Mouse (Mus musculus) midbrain, embryonic 10.5 days (tissue): Measurements from ENCODE around the gene Cdk19. TPM values are rescaled to one million over a fixed set of nuclear protein-coding genes. Genes with fewer than 3 reads are reported as not detected.

Source experiments
- DNase-seq: peaks from one replicate; pipeline ENCODE4 v3.0.0-alpha.2; 2017; ENCODE audit warnings: low spot score
- H3K27ac ChIP-seq: fragments of 300-500 bp; sonication (generic); replicated peaks from 2 replicates; pipeline ENCODE4 v1.5.1; 2016; ENCODE audit warnings: mild to moderate bottlenecking
- H3K27me3 ChIP-seq: fragments of 300-500 bp; sonication (generic); 2 replicates; pipeline ENCODE4 v1.6.1; 2016; ENCODE audit warnings: low read depth, mild to moderate bottlenecking; ENCODE audit not compliant: poor library complexity, severe bottlenecking
- H3K36me3 ChIP-seq: fragments of 300-500 bp; sonication (generic); 2 replicates; pipeline ENCODE4 v1.6.1; 2016; ENCODE audit warnings: mild to moderate bottlenecking, moderate library complexity
- H3K4me1 ChIP-seq: fragments of 300-500 bp; sonication (generic); 2 replicates; pipeline ENCODE4 v1.6.1; 2016
- H3K4me3 ChIP-seq: fragments of 300-500 bp; sonication (generic); 2 replicates; pipeline ENCODE4 v1.5.1; 2016; ENCODE audit warnings: mild to moderate bottlenecking, moderate library complexity
- H3K9me3 ChIP-seq: fragments of 300-500 bp; sonication (generic); replicated peaks from 2 replicates; pipeline ENCODE4 v1.6.1; 2016; ENCODE audit warnings: mild to moderate bottlenecking
- WGBS: fragments of 180-500 bp; shearing (Covaris S2); methylation state at CpG from one replicate; pipeline ENCODE4 v1.1.7; 2016; 5-methylcytosine and 5-hydroxymethylcytosine counted together
- polyA plus RNA-seq: library from polyadenylated mRNA; unstranded; fragments of >200 nt; fragmentation: Nextera tagmentation; extraction: Ambion mirVana; gene quantifications from 2 replicates; pipeline ENCODE4 v1.2.1, GENCODE M21; 2016

Gene Cdk19
- polyA plus RNA-seq, 1 experiment from 2014 or later = 4.1 TPM

DNA sequence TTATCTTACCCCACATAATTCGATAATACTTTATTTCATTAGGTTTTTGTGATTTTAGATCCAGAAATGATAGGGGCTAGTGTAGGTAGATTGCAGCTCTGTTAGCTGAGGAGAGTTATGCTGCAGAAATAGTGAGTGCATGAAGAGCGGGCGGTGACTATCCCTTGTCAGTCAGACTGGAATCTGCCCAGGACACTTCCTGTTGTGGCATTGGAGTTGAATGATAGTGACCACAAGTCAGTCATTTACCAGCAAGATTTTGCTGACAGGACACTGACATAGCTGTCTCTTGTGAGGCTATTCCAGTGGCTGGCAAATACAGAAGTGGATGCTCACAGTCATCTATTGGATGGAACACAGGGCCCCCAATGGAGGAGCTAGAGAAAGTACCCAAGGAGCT is 97.8 kb downstream of the Cdk19 start:
- DNase-seq = no peak
- Histone ChIP-seq H3K27ac (no peak overlapping the region), H3K36me3 (peaks cover 9% of the 10 kb centered on the region), H3K9me3 (no peaks in the 10 kb centered on the region), H3K4me1 (peaks cover 11% of the 10 kb centered on the region), H3K4me3 (no peak overlapping the region), H3K27me3 (no peaks in the 10 kb centered on the region)
- 95% methylated on average over 3 of the region's 3 CpGs for WGBS

- no peak for DNase-seq
- Histone ChIP-seq H3K36me3 (peaks cover 15% of the 10 kb centered on the region), H3K9me3 (no peaks in the 10 kb centered on the region), H3K27ac (no peak overlapping the region), H3K27me3 (no peaks in the 10 kb centered on the region), H3K4me1 (peaks cover 44% of the 10 kb centered on the region), H3K4me3 (no peak overlapping the region)
- WGBS = 80% methylated on average over 10 of the region's 10 CpGs
Measured at GRCm38 (mm10) chr10:40440740-40441139, 101.4 kb downstream of the Cdk19 start.

DNA sequence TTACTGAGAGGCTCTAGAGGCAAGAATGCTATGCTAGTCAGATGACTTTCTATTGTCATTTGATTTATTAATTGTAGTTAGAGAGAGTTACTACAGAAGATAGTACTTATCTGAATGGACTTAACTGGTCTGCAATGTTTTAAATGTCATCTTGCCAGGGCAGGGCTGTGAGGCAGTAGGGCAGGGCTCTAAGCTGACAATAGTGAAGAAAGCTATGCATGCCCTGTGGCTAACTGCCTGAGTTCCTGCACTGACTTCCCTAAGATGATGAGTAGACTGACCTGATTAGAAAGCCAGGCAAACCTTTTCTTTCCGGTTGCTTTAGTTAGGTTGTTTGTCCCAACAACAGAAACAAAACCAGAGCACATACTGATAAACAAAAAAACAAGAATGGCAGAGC is 102.7 kb downstream of the Cdk19 start:
- DNase-seq = no peak
- Histone ChIP-seq H3K4me3 (no peak overlapping the region), H3K36me3 (peaks cover 15% of the 10 kb centered on the region), H3K9me3 (no peaks in the 10 kb centered on the region), H3K4me1 (peaks cover 56% of the 10 kb centered on the region), H3K27ac (no peak overlapping the region), H3K27me3 (no peaks in the 10 kb centered on the region)
- WGBS = 62% methylated on average over 1 of the region's 1 CpGs

- DNase-seq = peak; percentile 22
- WGBS = 21% methylated on average over 7 of the region's 7 CpGs
- peak overlapping the region; percentile 4; the same call in 1 of the 2 replicates for H3K4me3 ChIP-seq
- H3K9me3 ChIP-seq = no peaks in the 10 kb centered on the region
- no peaks in the 10 kb centered on the region for H3K27me3 ChIP-seq
- H3K27ac ChIP-seq = peak overlapping the region; percentile 24; the same call in 1 of the 2 replicates
- peaks cover 10% of the 10 kb centered on the region for H3K36me3 ChIP-seq
- peaks cover 67% of the 10 kb centered on the region for H3K4me1 ChIP-seq
Measured at GRCm38 (mm10) chr10:40443371-40443770, 104.0 kb downstream of the Cdk19 start.

DNA sequence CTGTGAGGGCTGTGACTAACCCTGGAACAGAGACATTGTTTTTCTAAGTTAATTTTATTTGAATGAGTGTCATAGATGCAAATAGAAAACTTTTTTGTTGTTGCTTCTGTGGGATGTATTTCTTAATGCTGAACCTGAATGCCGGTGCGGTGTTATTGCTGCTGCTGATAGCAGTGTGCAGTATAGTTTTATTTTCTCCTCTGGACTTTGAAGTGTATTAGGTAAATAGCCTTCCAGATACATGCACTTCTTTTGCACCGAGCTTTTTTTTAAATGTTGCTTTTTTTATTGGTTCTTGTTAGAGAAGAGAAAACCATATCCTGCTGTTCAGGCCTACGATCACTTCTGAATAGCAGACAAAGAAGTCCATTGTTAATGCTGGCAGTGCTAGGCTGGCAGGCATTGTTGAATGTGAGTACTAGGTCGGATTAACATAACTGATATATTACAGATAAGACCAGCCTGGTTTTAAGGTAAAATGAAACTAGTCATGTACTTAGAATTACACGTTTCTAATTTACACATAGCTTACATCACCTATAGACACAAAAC is 104.5 kb downstream of the Cdk19 start:
- Histone ChIP-seq H3K4me3 (peak overlapping the region; percentile 4; the same call in 1 of the 2 replicates), H3K4me1 (peaks cover 67% of the 10 kb centered on the region), H3K36me3 (peaks cover 7% of the 10 kb centered on the region; the same call in 1 of the 2 replicates), H3K9me3 (no peaks in the 10 kb centered on the region), H3K27ac (peak overlapping the region; percentile 24; the same call in 1 of the 2 replicates), H3K27me3 (no peaks in the 10 kb centered on the region)
- DNase-seq = no peak
- 37% methylated on average over 6 of the region's 6 CpGs for WGBS

- no peaks in the 10 kb centered on the region for H3K27me3 ChIP-seq
- DNase-seq = no peak
- H3K36me3 ChIP-seq = peaks cover 7% of the 10 kb centered on the region; the same call in 1 of the 2 replicates
- H3K4me1 ChIP-seq = peaks cover 67% of the 10 kb centered on the region
- WGBS = 92% methylated on average over 4 of the region's 4 CpGs
- no peaks in the 10 kb centered on the region for H3K9me3 ChIP-seq
- no peak overlapping the region for H3K27ac ChIP-seq
- H3K4me3 ChIP-seq = no peak overlapping the region
Measured at GRCm38 (mm10) chr10:40444586-40444985, 105.2 kb downstream of the Cdk19 start.

DNA sequence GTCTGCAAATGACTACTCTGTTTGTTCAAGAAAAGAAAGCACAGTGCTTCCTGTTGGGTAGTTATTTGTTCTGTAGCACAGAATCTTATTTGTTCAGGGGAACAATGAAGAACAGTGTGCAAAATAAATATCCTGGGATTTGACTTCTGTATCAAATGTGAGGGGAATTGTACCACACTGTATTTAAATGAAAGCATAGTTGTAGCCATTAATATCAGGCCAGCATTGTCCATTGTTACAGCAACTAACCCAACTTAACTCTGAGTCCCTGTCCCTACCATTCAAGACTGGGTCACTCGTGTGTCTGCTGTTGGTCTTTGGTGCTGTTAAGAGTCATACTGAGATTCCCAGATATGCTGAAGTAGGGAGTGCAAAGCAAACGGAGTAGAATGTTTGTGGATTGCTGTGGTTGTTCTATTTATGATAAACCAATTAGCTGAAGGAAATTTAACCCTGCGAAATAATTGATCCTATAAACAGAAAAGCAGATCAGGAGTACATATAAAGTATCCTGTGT is 106.8 kb downstream of the Cdk19 start:
- WGBS = 66% methylated on average over 3 of the region's 3 CpGs
- Histone ChIP-seq H3K36me3 (peaks cover 7% of the 10 kb centered on the region; the same call in 1 of the 2 replicates), H3K27ac (no peak overlapping the region), H3K27me3 (no peaks in the 10 kb centered on the region), H3K9me3 (no peaks in the 10 kb centered on the region), H3K4me3 (no peak overlapping the region), H3K4me1 (peaks cover 62% of the 10 kb centered on the region)
- DNase-seq = no peak

DNA sequence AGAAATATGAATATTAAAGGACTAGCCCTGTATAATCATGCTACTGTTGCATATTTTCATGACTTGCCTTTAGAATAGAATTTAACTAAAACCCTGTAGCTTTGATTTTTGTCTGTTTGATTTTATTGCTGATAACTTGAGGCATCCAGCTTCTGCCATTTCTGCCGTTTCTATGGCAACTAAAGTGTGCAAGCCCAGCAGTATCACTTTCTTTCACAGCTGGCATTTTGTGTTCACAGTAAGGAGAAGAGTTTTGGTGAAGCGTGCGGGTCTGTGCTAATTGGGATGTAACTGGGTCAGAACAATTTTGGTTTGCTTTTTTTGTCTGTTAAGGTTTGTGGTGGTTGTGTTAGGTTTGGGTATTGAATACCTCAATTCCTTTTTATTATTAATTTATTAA is 107.3 kb downstream of the Cdk19 start:
- H3K27me3 ChIP-seq = no peaks in the 10 kb centered on the region
- H3K4me3 ChIP-seq = no peak overlapping the region
- WGBS = 57% methylated on average over 3 of the region's 3 CpGs
- H3K4me1 ChIP-seq = peaks cover 61% of the 10 kb centered on the region
- H3K9me3 ChIP-seq = no peaks in the 10 kb centered on the region
- H3K36me3 ChIP-seq = peaks cover 7% of the 10 kb centered on the region; the same call in 1 of the 2 replicates
- no peak for DNase-seq
- H3K27ac ChIP-seq = no peak overlapping the region

- DNase-seq = no peak
- Histone ChIP-seq H3K4me3 (no peak overlapping the region), H3K4me1 (peaks cover 63% of the 10 kb centered on the region), H3K27ac (no peak overlapping the region; the same call in 1 of the 2 replicates), H3K36me3 (peaks cover 6% of the 10 kb centered on the region; the same call in 1 of the 2 replicates), H3K27me3 (no peaks in the 10 kb centered on the region), H3K9me3 (no peaks in the 10 kb centered on the region)
- 72% methylated on average over 3 of the region's 3 CpGs for WGBS
Measured at GRCm38 (mm10) chr10:40447295-40447694, 107.9 kb downstream of the Cdk19 start.

GRCm38 (mm10) chr10:40447921-40448320 is 108.6 kb downstream of the Cdk19 start:
- H3K4me3 ChIP-seq = no peak overlapping the region
- H3K36me3 ChIP-seq = no peaks in the 10 kb centered on the region
- DNase-seq = no peak
- H3K4me1 ChIP-seq = peaks cover 57% of the 10 kb centered on the region
- H3K27me3 ChIP-seq = no peaks in the 10 kb centered on the region
- H3K9me3 ChIP-seq = no peaks in the 10 kb centered on the region
- WGBS = 70% methylated on average over 5 of the region's 5 CpGs
- no peak overlapping the region for H3K27ac ChIP-seq

- Histone ChIP-seq H3K4me3 (no peak overlapping the region), H3K27me3 (no peaks in the 10 kb centered on the region), H3K36me3 (no peaks in the 10 kb centered on the region), H3K4me1 (peaks cover 52% of the 10 kb centered on the region), H3K9me3 (no peaks in the 10 kb centered on the region), H3K27ac (no peak overlapping the region)
- DNase-seq = no peak
- 88% methylated on average over 3 of the region's 3 CpGs for WGBS
Measured at GRCm38 (mm10) chr10:40448444-40448843, 109.1 kb downstream of the Cdk19 start.

GRCm38 (mm10) chr10:40449571-40449970 is 110.2 kb downstream of the Cdk19 start:
- H3K36me3 ChIP-seq = no peaks in the 10 kb centered on the region
- WGBS = 94% methylated on average over 6 of the region's 6 CpGs
- H3K27me3 ChIP-seq = no peaks in the 10 kb centered on the region
- H3K9me3 ChIP-seq = no peaks in the 10 kb centered on the region
- no peak overlapping the region for H3K27ac ChIP-seq
- DNase-seq = no peak
- peaks cover 40% of the 10 kb centered on the region for H3K4me1 ChIP-seq
- no peak overlapping the region for H3K4me3 ChIP-seq

DNA sequence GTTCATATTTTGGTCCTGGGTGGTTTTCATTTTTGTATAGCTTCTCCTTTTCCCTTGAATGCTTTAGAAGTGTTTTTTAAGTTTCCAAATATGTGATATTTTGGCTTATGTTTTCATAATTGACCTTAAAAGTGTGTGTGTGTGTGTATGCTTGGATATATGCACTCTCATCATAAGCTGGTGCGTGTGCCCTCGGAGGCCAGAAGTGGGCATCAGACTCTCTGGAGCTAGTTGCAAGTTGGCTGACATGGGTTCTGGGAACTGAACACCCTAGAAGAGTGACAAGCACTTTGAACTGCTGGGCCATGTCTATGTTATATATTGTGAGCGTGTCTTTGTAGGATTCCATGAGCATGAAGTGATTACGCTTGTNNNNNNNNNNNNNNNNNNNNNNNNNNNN is 110.8 kb downstream of the Cdk19 start:
- no peak overlapping the region for H3K27ac ChIP-seq
- no peak for DNase-seq
- no peak overlapping the region for H3K4me3 ChIP-seq
- no peaks in the 10 kb centered on the region for H3K27me3 ChIP-seq
- no peaks in the 10 kb centered on the region for H3K36me3 ChIP-seq
- WGBS = 97% methylated on average over 4 of the region's 4 CpGs
- no peaks in the 10 kb centered on the region for H3K9me3 ChIP-seq
- H3K4me1 ChIP-seq = peaks cover 35% of the 10 kb centered on the region
